ENCODE assay signal across 24 mouse cellular contexts in genomic region chr9:63136241-63136640, GRCm38 (mm10). TPM values are rescaled to one million over a fixed set of nuclear protein-coding genes. Genes with fewer than 3 reads are reported as not detected.
DNase-seq lines count a peak whose midpoint lies in the region; ATAC-seq and TF ChIP-seq lines count a peak whose summit lies in the region.
"Had no signal": no experiment of that assay in that cellular context is flagged by ENCODE, and none has a peak within 500 bp of the region (broad histone marks: within the 10 kb centered on the region; RNA-seq: fewer than 3 reads in every experiment).

No protein-coding gene starts in this region.

- WGBS in embryonic facial prominence, embryonic 11.5 days, result 4% methylated on average over 8 of the region's 8 CpGs
- WGBS in embryonic facial prominence, embryonic 10.5 days, result 6% methylated on average over 8 of the region's 8 CpGs
- whole genome bisulfite sequencing in hindbrain, embryonic 15.5 days, result 5% methylated on average over 8 of the region's 8 CpGs
- WGBS in hindbrain, embryonic 12.5 days, result 4% methylated on average over 8 of the region's 8 CpGs

- no peaks in the 10 kb centered on the region for H3K36me3 ChIP-seq in embryonic facial prominence, embryonic 11.5 days (replicated peaks; ENCODE audit: control insufficient read depth, insufficient read depth, low read depth, low read length)
- H3K36me3 ChIP-seq in embryonic facial prominence, embryonic 10.5 days (replicated peaks), result no peaks in the 10 kb centered on the region
- H3K36me3 ChIP-seq in hindbrain, embryonic 15.5 days, result no peaks in the 10 kb centered on the region
- no peaks in the 10 kb centered on the region for H3K36me3 ChIP-seq in hindbrain, embryonic 12.5 days
- H3K36me3 ChIP-seq: embryonic facial prominence, embryonic 15.5 days had no signal

- H3K9ac ChIP-seq in embryonic facial prominence, embryonic 11.5 days (replicated peaks; ENCODE audit: low read length), result no peak overlapping the region
- H3K9ac ChIP-seq in hindbrain, embryonic 15.5 days, result no peak overlapping the region
- no peak overlapping the region for H3K9ac ChIP-seq in hindbrain, embryonic 12.5 days
- H3K9ac ChIP-seq: embryonic facial prominence, embryonic 15.5 days; liver, postnatal 0 days had no signal

- no peak; the same call in 1 of the 2 replicates for TF ChIP-seq CTCF in layer of hippocampus, adult 2 months (conservative IDR thresholded peaks at IDR 0.05)

- H3K27me3 ChIP-seq in embryonic facial prominence, embryonic 11.5 days (ENCODE audit: control insufficient read depth, insufficient read depth, low read length), result peaks cover 68% of the 10 kb centered on the region
- peaks cover 89% of the 10 kb centered on the region for H3K27me3 ChIP-seq in embryonic facial prominence, embryonic 10.5 days (replicated peaks; ENCODE audit: low read depth, poor library complexity, severe bottlenecking)
- H3K27me3 ChIP-seq in hindbrain, embryonic 15.5 days, result peaks cover 60% of the 10 kb centered on the region
- peaks cover 77% of the 10 kb centered on the region for H3K27me3 ChIP-seq in hindbrain, embryonic 12.5 days

- DNase-seq in embryonic facial prominence, embryonic 11.5 days (ENCODE audit: low spot score), result peak; percentile 2
- no peak for DNase-seq in embryonic facial prominence, embryonic 10.5 days (ENCODE audit: low spot score)
- peak; percentile 20 for DNase-seq in retina, postnatal 1 day
- DNase-seq in retina, embryonic 14.5 days (ENCODE audit: low spot score), result no peak
- DNase-seq in layer of hippocampus, adult 2 months (ENCODE audit: low spot score in 2 of 2), result no peak
- DNase-seq: heart, adult 11 months; liver, postnatal 0 days had no signal

- no peaks in the 10 kb centered on the region for H3K9me3 ChIP-seq in embryonic facial prominence, embryonic 11.5 days (replicated peaks; ENCODE audit: control insufficient read depth, low read length)
- no peaks in the 10 kb centered on the region for H3K9me3 ChIP-seq in embryonic facial prominence, embryonic 10.5 days
- no peaks in the 10 kb centered on the region for H3K9me3 ChIP-seq in hindbrain, embryonic 15.5 days
- H3K9me3 ChIP-seq in hindbrain, embryonic 12.5 days (replicated peaks), result no peaks in the 10 kb centered on the region
- H3K9me3 ChIP-seq: embryonic facial prominence, embryonic 15.5 days had no signal

- H3K4me1 ChIP-seq in embryonic facial prominence, embryonic 11.5 days (ENCODE audit: control insufficient read depth, insufficient read depth, low read length), result peaks cover 5% of the 10 kb centered on the region; the same call in 1 of the 2 replicates
- H3K4me1 ChIP-seq in embryonic facial prominence, embryonic 10.5 days, result peaks cover 64% of the 10 kb centered on the region
- H3K4me1 ChIP-seq in hindbrain, embryonic 15.5 days (replicated peaks), result peaks cover 58% of the 10 kb centered on the region
- H3K4me1 ChIP-seq in hindbrain, embryonic 12.5 days, result peaks cover 47% of the 10 kb centered on the region

- H3K4me2 ChIP-seq in embryonic facial prominence, embryonic 11.5 days (ENCODE audit: low read depth, low read length), result no peak overlapping the region
- H3K4me2 ChIP-seq in hindbrain, embryonic 15.5 days, result peak overlapping the region; percentile 8; the same call in 1 of the 2 replicates
- no peak overlapping the region for H3K4me2 ChIP-seq in hindbrain, embryonic 12.5 days (replicated peaks)

- H3K4me3 ChIP-seq in embryonic facial prominence, embryonic 11.5 days (ENCODE audit: low read depth, low read length), result no peak overlapping the region
- no peak overlapping the region for H3K4me3 ChIP-seq in embryonic facial prominence, embryonic 10.5 days
- no peak overlapping the region for H3K4me3 ChIP-seq in hindbrain, embryonic 15.5 days
- H3K4me3 ChIP-seq in hindbrain, embryonic 12.5 days, result no peak overlapping the region
- H3K4me3 ChIP-seq in layer of hippocampus, adult 2 months, result no peak overlapping the region

- H3K27ac ChIP-seq in embryonic facial prominence, embryonic 11.5 days (replicated peaks; ENCODE audit: low read depth, low read length), result no peak overlapping the region
- no peak overlapping the region for H3K27ac ChIP-seq in embryonic facial prominence, embryonic 10.5 days (replicated peaks)
- peak overlapping the region; percentile 17; the same call in 1 of the 2 replicates for H3K27ac ChIP-seq in hindbrain, embryonic 15.5 days (replicated peaks)
- H3K27ac ChIP-seq in hindbrain, embryonic 12.5 days, result no peak overlapping the region
- H3K27ac ChIP-seq in layer of hippocampus, adult 2 months, result no peak overlapping the region
- H3K27ac ChIP-seq: embryonic facial prominence, embryonic 15.5 days; kidney, postnatal 0 days; left cerebral cortex, adult 2 months; macrophage; stomach, postnatal 0 days had no signal

- no peak for ATAC-seq in embryonic facial prominence, embryonic 11.5 days (replicated peaks; ENCODE audit: insufficient number of reproducible peaks, low FRiP score, low TSS enrichment, low read depth)
- no peak for ATAC-seq in hindbrain, embryonic 15.5 days (ENCODE audit: low FRiP score, low read depth)
- ATAC-seq in hindbrain, embryonic 12.5 days (ENCODE audit: low FRiP score), result no peak
- ATAC-seq: liver, postnatal 0 days; lung, postnatal 0 days; Patski had no signal

RNA-seq across cellular contexts. Expression of gene Skor1, which starts 12.5 kb away (rescaled TPM):
- 0.17 and 0.53 TPM in 2 replicates for polyA plus RNA-seq in embryonic facial prominence, embryonic 11.5 days (2014; fragmentation: Nextera tagmentation; extraction: Ambion mirVana)
- 0.06 and 0.10 TPM in 2 replicates for polyA plus RNA-seq in embryonic facial prominence, embryonic 10.5 days (2016; fragmentation: Nextera tagmentation; extraction: Ambion mirVana)
- polyA plus RNA-seq in hindbrain, embryonic 15.5 days (2015; fragmentation: Nextera tagmentation; extraction: Ambion mirVana), result 15.0 and 20.5 TPM in 2 replicates
- 24.0 and 27.1 TPM in 2 replicates for polyA plus RNA-seq in hindbrain, embryonic 12.5 days (2016; fragmentation: Nextera tagmentation; extraction: Ambion mirVana)
- under 1 TPM; 0.20 to 0.27 TPM for total RNA-seq in layer of hippocampus, adult 2 months (2021)
- total RNA-seq: hematopoietic stem cell, adult 5-6 weeks; neutrophil, adult 5-6 weeks had no signal
- polyA plus RNA-seq: CD4-positive, CD25-positive, alpha-beta regulatory T cell, adult 4 months; embryonic facial prominence, embryonic 15.5 days; heart, embryonic 11.5 days; heart, postnatal 0 days; intestine, embryonic 14.5 days; kidney, postnatal 0 days; large intestine, adult 2 months; liver, embryonic 11.5 days; liver, postnatal 0 days; stomach, postnatal 0 days had no signal

Comparison
In these comparisons a context has a peak if more than half of its experiments do, and no peak if none do; other contexts are left out.
1. DNase-seq: peak in embryonic facial prominence, embryonic 11.5 days (single experiment) and retina, postnatal 1 day (single experiment); none in embryonic facial prominence, embryonic 10.5 days (single experiment), retina, embryonic 14.5 days (single experiment) and layer of hippocampus, adult 2 months (0 of 2).
2. RNA of gene Skor1, which starts 12.5 kb away (polyA plus RNA-seq): 24.0 to 27.1 TPM in hindbrain, embryonic 12.5 days and 15.0 to 20.5 TPM in hindbrain, embryonic 15.5 days; 0.17 to 0.53 TPM in embryonic facial prominence, embryonic 11.5 days and 0.06 to 0.10 TPM in embryonic facial prominence, embryonic 10.5 days; every median in the first group is over 10 times any median in the second.